Mouse (Mus musculus) heart, embryonic 14.5 days (tissue): ENCODE measurements around the gene Adat1. TPM values are rescaled to one million over a fixed set of nuclear protein-coding genes. Genes with fewer than 3 reads are reported as not detected.

Experiments used
- ATAC-seq: fragments of 200-750 bp; cut with Nextera tagmentation; 2 replicates; pipeline ENCODE4 v1.8.0; 2017; ENCODE audit warnings: low read depth, moderate TSS enrichment; ENCODE audit not compliant: insufficient number of reproducible peaks, insufficient read depth, low FRiP score
- H3K27ac ChIP-seq, 2 experiments: fragments of 200-500 bp in 1 of 2; fragments of 300-500 bp in 1 of 2; sonication (generic) in 1 of 2; replicated peaks in 1 of 2; 2 replicates each; pipeline ENCODE4 v1.5.1; 2012 to 2014; ENCODE audit warnings: low read depth in 2 of 2, low read length in 2 of 2, control low read depth in 1 of 2, mild to moderate bottlenecking in 1 of 2, mixed read lengths in 1 of 2; ENCODE audit not compliant: control insufficient read depth in 1 of 2, insufficient read depth in 1 of 2
- H3K27me3 ChIP-seq: fragments of 300-500 bp; sonication (generic); 2 replicates; pipeline ENCODE4 v1.6.1; 2014; ENCODE audit warnings: mild to moderate bottlenecking, low read length, control low read depth; ENCODE audit not compliant: control insufficient read depth, insufficient read depth
- H3K36me3 ChIP-seq: fragments of 300-500 bp; sonication (generic); 2 replicates; pipeline ENCODE4 v1.6.1; 2014; ENCODE audit warnings: mild to moderate bottlenecking, control low read depth, low read length, mixed read lengths; ENCODE audit not compliant: control insufficient read depth, insufficient read depth
- H3K4me1 ChIP-seq, 2 experiments: fragments of 200-500 bp in 1 of 2; fragments of 300-500 bp in 1 of 2; sonication (generic) in 1 of 2; 2 replicates each; pipeline ENCODE4 v1.6.1; 2012 to 2014; ENCODE audit warnings: low read length in 2 of 2, control low read depth in 1 of 2, mixed read lengths in 1 of 2; ENCODE audit not compliant: control insufficient read depth in 2 of 2, insufficient read depth in 2 of 2
- H3K4me2 ChIP-seq: fragments of 300-500 bp; sonication (generic); 2 replicates; pipeline ENCODE4 v1.6.1; 2014; ENCODE audit warnings: mild to moderate bottlenecking, low read length
- H3K4me3 ChIP-seq, 2 experiments: fragments of 200-500 bp in 1 of 2; fragments of 300-500 bp in 1 of 2; sonication (generic) in 1 of 2; 2 replicates each; pipeline ENCODE4 v1.5.1; 2012 to 2014; ENCODE audit warnings: low read length in 2 of 2, mild to moderate bottlenecking in 2 of 2, control low read depth in 1 of 2, low read depth in 1 of 2, moderate library complexity in 1 of 2; ENCODE audit not compliant: control insufficient read depth in 1 of 2, insufficient read depth in 1 of 2
- H3K9ac ChIP-seq: fragments of 300-500 bp; sonication (generic); 2 replicates; pipeline ENCODE4 v1.6.1; 2014; ENCODE audit warnings: mild to moderate bottlenecking, low read length
- H3K9me3 ChIP-seq: fragments of 300-500 bp; sonication (generic); 2 replicates; pipeline ENCODE4 v1.6.1; 2016; ENCODE audit warnings: low read length, control low read depth; ENCODE audit not compliant: control insufficient read depth
- WGBS: fragments of 180-500 bp; shearing (Covaris S2); extraction: QIAGEN DNeasy Blood & Tissue Kit; methylation state at CpG from one replicate; pipeline ENCODE4 v1.1.7; 2014; 5-methylcytosine and 5-hydroxymethylcytosine counted together
- polyA plus RNA-seq: library from polyadenylated mRNA; unstranded; fragments of >200 nt; fragmentation: Nextera tagmentation; extraction: Ambion mirVana; gene quantifications from 2 replicates; pipeline ENCODE4 v1.2.1, GENCODE M21; 2014

Gene Adat1
- polyA plus RNA-seq, 1 experiment from 2014 or later: 5.2 TPM

GRCm38 (mm10) chr8:111962589-111962988 lies 29.5 kb downstream of the Adat1 start:
- H3K4me2 ChIP-seq: peak overlapping the region; percentile 16
- H3K4me1 ChIP-seq: peaks cover 6 to 13% of the 10 kb centered on the region in 2 experiments
- H3K4me3 ChIP-seq: no peak overlapping the region
- no peaks in the 10 kb centered on the region for H3K27me3 ChIP-seq
- 24% methylated on average over 1 of the region's 1 CpGs for WGBS
- H3K9me3 ChIP-seq: no peaks in the 10 kb centered on the region
- ATAC-seq: no peak
- H3K27ac ChIP-seq: peak overlapping the region; percentile 26 to 46; a peak in 3 of 4 replicates
- no peak overlapping the region for H3K9ac ChIP-seq
- H3K36me3 ChIP-seq: peaks cover 6% of the 10 kb centered on the region; the same call in 1 of the 2 replicates

GRCm38 (mm10) chr8:111961330-111961729 lies 30.8 kb downstream of the Adat1 start:
- Histone ChIP-seq H3K4me1 (peaks cover 6 to 13% of the 10 kb centered on the region in 2 experiments), H3K4me3 (no peak overlapping the region), H3K27ac (no peak overlapping the region), H3K27me3 (no peaks in the 10 kb centered on the region), H3K36me3 (peaks cover 14% of the 10 kb centered on the region), H3K9ac (no peak overlapping the region), H3K4me2 (no peak overlapping the region), H3K9me3 (no peaks in the 10 kb centered on the region)
- WGBS: 79% methylated on average over 3 of the region's 3 CpGs
- ATAC-seq: no peak

- H3K36me3 ChIP-seq: peaks cover 16% of the 10 kb centered on the region
- 50% methylated on average over 15 of the region's 15 CpGs for WGBS
- no peaks in the 10 kb centered on the region for H3K9me3 ChIP-seq
- no peak for ATAC-seq
- H3K27me3 ChIP-seq: no peaks in the 10 kb centered on the region
- H3K4me1 ChIP-seq: peaks cover 6 to 13% of the 10 kb centered on the region in 2 experiments
- H3K27ac ChIP-seq: no peak overlapping the region
- H3K9ac ChIP-seq: no peak overlapping the region
- no peak overlapping the region for H3K4me2 ChIP-seq
- no peak overlapping the region for H3K4me3 ChIP-seq
Measured at GRCm38 (mm10) chr8:111960591-111961321, 31.3 kb downstream of the Adat1 start.

GRCm38 (mm10) chr8:111957231-111957630 lies 34.9 kb downstream of the Adat1 start:
- peaks cover 45% of the 10 kb centered on the region for H3K36me3 ChIP-seq

GRCm38 (mm10) chr8:111955879-111956278 lies 36.2 kb downstream of the Adat1 start:
- no peak overlapping the region for H3K27ac ChIP-seq

More at GRCm38 (mm10) chr8:111957231-111957630, 34.9 kb downstream of the Adat1 start:
- 88% methylated on average over 2 of the region's 2 CpGs for WGBS
- Histone ChIP-seq H3K9me3 (no peaks in the 10 kb centered on the region), H3K4me3 (no peak overlapping the region), H3K27me3 (no peaks in the 10 kb centered on the region), H3K4me1 (peaks cover 0 to 1% of the 10 kb centered on the region in 2 experiments; a peak in 2 of 4 replicates), H3K27ac (no peak overlapping the region), H3K4me2 (no peak overlapping the region), H3K9ac (no peak overlapping the region)
- ATAC-seq: no peak

GRCm38 (mm10) chr8:111954844-111955594 lies 37.1 kb downstream of the Adat1 start:
- Histone ChIP-seq H3K36me3 (peaks cover 64% of the 10 kb centered on the region), H3K4me3 (no peak overlapping the region), H3K27me3 (no peaks in the 10 kb centered on the region), H3K4me1 (no peaks in the 10 kb centered on the region), H3K27ac (no peak overlapping the region), H3K9ac (no peak overlapping the region), H3K9me3 (no peaks in the 10 kb centered on the region), H3K4me2 (no peak overlapping the region)
- WGBS: 77% methylated on average over 4 of the region's 4 CpGs
- no peak for ATAC-seq

More at GRCm38 (mm10) chr8:111955879-111956278, 36.2 kb downstream of the Adat1 start:
- no peak overlapping the region for H3K4me3 ChIP-seq
- WGBS: 82% methylated on average over 5 of the region's 5 CpGs
- no peaks in the 10 kb centered on the region; a peak in 1 of 4 replicates for H3K4me1 ChIP-seq
- H3K27me3 ChIP-seq: no peaks in the 10 kb centered on the region
- no peak overlapping the region for H3K9ac ChIP-seq
- H3K36me3 ChIP-seq: peaks cover 58% of the 10 kb centered on the region
- H3K9me3 ChIP-seq: no peaks in the 10 kb centered on the region
- H3K4me2 ChIP-seq: no peak overlapping the region
- no peak for ATAC-seq

- H3K27ac ChIP-seq: no peak overlapping the region
- no peak for ATAC-seq
- H3K9ac ChIP-seq: no peak overlapping the region
- peaks cover 79% of the 10 kb centered on the region for H3K36me3 ChIP-seq
- 94% methylated on average over 5 of the region's 5 CpGs for WGBS
- H3K4me2 ChIP-seq: no peak overlapping the region
- no peak overlapping the region for H3K4me3 ChIP-seq
- H3K4me1 ChIP-seq: no peaks in the 10 kb centered on the region
- no peaks in the 10 kb centered on the region for H3K27me3 ChIP-seq
- H3K9me3 ChIP-seq: no peaks in the 10 kb centered on the region
Measured at GRCm38 (mm10) chr8:111951936-111952335, 40.2 kb downstream of the Adat1 start.
